Mouse (Mus musculus) 3134 (cell line): ENCODE data around the gene Gon4l.

Experiments
- DNase-seq: peaks from one replicate; pipeline ENCODE4 v3.0.0-alpha.2; 2011; ENCODE audit warnings: low spot score; ENCODE audit not compliant: insufficient read length; ENCODE audit errors: extremely low read depth

The Gon4l gene

GRCm38 (mm10) chr3:88906393-88907159 is 71.5 kb downstream of the Gon4l start:
- DNase-seq: no peak

- no peak for DNase-seq
Observed at GRCm38 (mm10) chr3:88912585-88912984, 77.6 kb downstream of the Gon4l start.

- DNase-seq: peak; percentile 95
Observed at GRCm38 (mm10) chr3:88913511-88914383, 78.7 kb downstream of the Gon4l start, which contains the start of gene Msto1. TSS of gene Msto1 (minus strand) at chr3:88913999.

- DNase-seq: no peak
Observed at GRCm38 (mm10) chr3:88914384-88914810, 79.4 kb downstream of the Gon4l start.

- no peak for DNase-seq
Observed at GRCm38 (mm10) chr3:88918981-88919380, 84.0 kb downstream of the Gon4l start.

- no peak for DNase-seq
Observed at GRCm38 (mm10) chr3:88921411-88921810, 86.4 kb downstream of the Gon4l start.

GRCm38 (mm10) chr3:88923989-88924591 is 89.1 kb downstream of the Gon4l start:
- no peak for DNase-seq

GRCm38 (mm10) chr3:88925651-88926050 is 90.6 kb downstream of the Gon4l start:
- DNase-seq: no peak

GRCm38 (mm10) chr3:88929501-88929900 is 94.5 kb downstream of the Gon4l start:
- DNase-seq: no peak

GRCm38 (mm10) chr3:88939071-88939470 is 104.0 kb downstream of the Gon4l start:
- DNase-seq: no peak

- DNase-seq: peak; percentile 19
Observed at GRCm38 (mm10) chr3:88939749-88940148, 104.7 kb downstream of the Gon4l start.

- DNase-seq: no peak
Observed at GRCm38 (mm10) chr3:88942316-88942880, 107.4 kb downstream of the Gon4l start.

GRCm38 (mm10) chr3:88944109-88944508 is 109.1 kb downstream of the Gon4l start:
- DNase-seq: no peak

GRCm38 (mm10) chr3:88949786-88950575 is 115.0 kb downstream of the Gon4l start:
- peak; percentile 93 for DNase-seq

GRCm38 (mm10) chr3:88950576-88951326 is 115.7 kb downstream of the Gon4l start, which contains the start of the genes Ash1l and Dap3:
TSS of gene Ash1l (plus strand) at chr3:88950622.
TSS of gene Dap3 (minus strand) at chr3:88951181.
- peak; percentile 89 for DNase-seq

GRCm38 (mm10) chr3:88951327-88951800 is 116.3 kb downstream of the Gon4l start:
- DNase-seq: no peak

- DNase-seq: no peak
Observed at GRCm38 (mm10) chr3:88953246-88953645, 118.2 kb downstream of the Gon4l start.

GRCm38 (mm10) chr3:88953736-88954135 is 118.7 kb downstream of the Gon4l start:
- no peak for DNase-seq
